Mouse (Mus musculus) forebrain, postnatal 0 days (tissue): ENCODE measurements around the gene B3galt1. TPM values are rescaled to one million over a fixed set of nuclear protein-coding genes. Genes with fewer than 3 reads are reported as not detected.
A peak's percentile ranks its signal among the peaks of the same experiment; 100 is the strongest.

Experiments
- ATAC-seq: fragments of 200-750 bp; cut with Nextera tagmentation; 2 replicates; pipeline ENCODE4 v1.8.0; 2017; ENCODE audit warnings: mild to moderate bottlenecking, moderate library complexity
- DNase-seq: peaks from one replicate; pipeline ENCODE4 v3.0.0-alpha.2; 2015
- H3K27ac ChIP-seq: fragments of 300-500 bp; sonication (generic); 2 replicates; pipeline ENCODE4 v1.5.1; 2014; ENCODE audit warnings: low read depth, mild to moderate bottlenecking, antibody characterized with exemption, low read length, moderate library complexity, mixed read lengths
- H3K27me3 ChIP-seq: fragments of 300-500 bp; sonication (generic); 2 replicates; pipeline ENCODE4 v1.6.1; 2014; ENCODE audit warnings: mild to moderate bottlenecking, low read length, mixed read lengths; ENCODE audit not compliant: insufficient read depth
- H3K36me3 ChIP-seq: fragments of 300-500 bp; sonication (generic); 2 replicates; pipeline ENCODE4 v1.6.1; 2014; ENCODE audit warnings: mild to moderate bottlenecking, moderate library complexity; ENCODE audit not compliant: insufficient read depth
- H3K4me1 ChIP-seq: fragments of 300-500 bp; sonication (generic); 2 replicates; pipeline ENCODE4 v1.6.1; 2014; ENCODE audit warnings: antibody characterized with exemption; ENCODE audit not compliant: insufficient read depth
- H3K4me2 ChIP-seq: fragments of 300-500 bp; sonication (generic); 2 replicates; pipeline ENCODE4 v1.6.1; 2014; ENCODE audit warnings: low read depth, mild to moderate bottlenecking, moderate library complexity
- H3K4me3 ChIP-seq: fragments of 300-500 bp; sonication (generic); 2 replicates; pipeline ENCODE4 v1.5.1; 2014; ENCODE audit warnings: low read depth, low read length, mixed read lengths
- H3K9ac ChIP-seq: fragments of 300-500 bp; sonication (generic); 2 replicates; pipeline ENCODE4 v1.6.1; 2014; ENCODE audit warnings: mild to moderate bottlenecking
- H3K9me3 ChIP-seq: fragments of 300-500 bp; sonication (generic); 2 replicates; pipeline ENCODE4 v1.6.1; 2016; ENCODE audit warnings: low read length
- CTCF ChIP-seq: sonication (generic); IDR thresholded peaks from 2 replicates; pipeline ENCODE4 v1.5.1; 2016; ENCODE audit warnings: antibody characterized with exemption, control low read depth, low read depth
- WGBS: fragments of 180-500 bp; shearing (Covaris S2); extraction: QIAGEN DNeasy Blood & Tissue Kit; methylation state at CpG from one replicate; pipeline ENCODE4 v1.1.7; 2014; 5-methylcytosine and 5-hydroxymethylcytosine counted together
- polyA plus RNA-seq: library from polyadenylated mRNA; unstranded; fragments of >200 nt; fragmentation: Nextera tagmentation; extraction: Ambion mirVana; gene quantifications from 2 replicates; pipeline ENCODE4 v1.2.1, GENCODE M21; 2015
- total RNA-seq: library from RNA; depleted of rRNA; stranded (reverse); fragments of >200 nt; gene quantifications from 2 replicates; pipeline ENCODE4 v1.2.3, GENCODE M21; 2014

Gene B3galt1
- total and polyA plus RNA-seq, 2 experiments from 2014 or later: 12.8 to 55.2 TPM

GRCm38 (mm10) chr2:67622902-67623301, 57.2 kb downstream of the B3galt1 start:
- no peak overlapping the region for H3K9ac ChIP-seq

GRCm38 (mm10) chr2:67627667-67628066, 62.0 kb downstream of the B3galt1 start:
- H3K9ac ChIP-seq: no peak overlapping the region
- H3K4me3 ChIP-seq: no peak overlapping the region
- H3K27ac ChIP-seq: no peak overlapping the region
- no peaks in the 10 kb centered on the region for H3K27me3 ChIP-seq
- H3K36me3 ChIP-seq: no peaks in the 10 kb centered on the region
- no peaks in the 10 kb centered on the region for H3K4me1 ChIP-seq
- DNase-seq: no peak
- TF ChIP-seq CTCF: no peak
- no peak for ATAC-seq
- H3K4me2 ChIP-seq: no peak overlapping the region
- 67% methylated on average over 3 of the region's 3 CpGs for WGBS
- no peaks in the 10 kb centered on the region for H3K9me3 ChIP-seq

More at GRCm38 (mm10) chr2:67622902-67623301, 57.2 kb downstream of the B3galt1 start:
- H3K4me2 ChIP-seq: no peak overlapping the region
- no peak for DNase-seq
- no peak overlapping the region for H3K4me3 ChIP-seq
- no peaks in the 10 kb centered on the region for H3K36me3 ChIP-seq
- TF ChIP-seq CTCF: no peak
- H3K4me1 ChIP-seq: no peaks in the 10 kb centered on the region
- no peaks in the 10 kb centered on the region for H3K9me3 ChIP-seq
- H3K27ac ChIP-seq: no peak overlapping the region
- ATAC-seq: no peak
- H3K27me3 ChIP-seq: no peaks in the 10 kb centered on the region

GRCm38 (mm10) chr2:67628289-67628688, 62.6 kb downstream of the B3galt1 start:
- 80% methylated on average over 3 of the region's 3 CpGs for WGBS
- TF ChIP-seq CTCF: no peak
- Histone ChIP-seq H3K9ac (no peak overlapping the region), H3K4me1 (no peaks in the 10 kb centered on the region), H3K27me3 (no peaks in the 10 kb centered on the region), H3K36me3 (no peaks in the 10 kb centered on the region), H3K4me3 (no peak overlapping the region), H3K27ac (no peak overlapping the region), H3K9me3 (no peaks in the 10 kb centered on the region), H3K4me2 (no peak overlapping the region)
- DNase-seq (no peak), ATAC-seq (no peak)

DNA sequence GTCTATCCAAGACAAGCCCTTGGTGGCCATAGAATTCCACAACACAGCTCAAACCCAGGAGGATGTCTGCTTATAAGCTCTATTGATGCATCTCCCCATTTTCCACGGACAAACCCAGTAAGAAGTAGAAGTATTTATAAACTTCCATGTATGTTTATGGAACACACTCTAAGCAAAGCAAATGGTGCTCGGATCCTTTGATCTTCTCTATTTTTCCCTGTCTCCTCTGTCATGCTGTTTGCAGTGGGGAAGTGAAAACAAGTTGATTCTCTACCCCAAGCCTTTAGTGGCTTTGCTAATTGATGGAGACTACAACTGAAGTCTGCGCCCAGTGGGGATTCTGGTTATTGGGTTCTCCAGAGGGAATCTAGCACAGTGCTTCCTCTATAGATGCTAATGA, 89.2 kb downstream of the B3galt1 start:
- WGBS: 71% methylated on average over 3 of the region's 3 CpGs
- no peak for TF ChIP-seq CTCF
- H3K27ac ChIP-seq: no peak overlapping the region
- H3K27me3 ChIP-seq: no peaks in the 10 kb centered on the region
- H3K36me3 ChIP-seq: no peaks in the 10 kb centered on the region
- H3K4me3 ChIP-seq: no peak overlapping the region
- H3K4me1 ChIP-seq: no peaks in the 10 kb centered on the region
- no peak for ATAC-seq
- no peak overlapping the region for H3K9ac ChIP-seq
- no peak overlapping the region for H3K4me2 ChIP-seq
- DNase-seq: no peak
- H3K9me3 ChIP-seq: no peaks in the 10 kb centered on the region

DNA sequence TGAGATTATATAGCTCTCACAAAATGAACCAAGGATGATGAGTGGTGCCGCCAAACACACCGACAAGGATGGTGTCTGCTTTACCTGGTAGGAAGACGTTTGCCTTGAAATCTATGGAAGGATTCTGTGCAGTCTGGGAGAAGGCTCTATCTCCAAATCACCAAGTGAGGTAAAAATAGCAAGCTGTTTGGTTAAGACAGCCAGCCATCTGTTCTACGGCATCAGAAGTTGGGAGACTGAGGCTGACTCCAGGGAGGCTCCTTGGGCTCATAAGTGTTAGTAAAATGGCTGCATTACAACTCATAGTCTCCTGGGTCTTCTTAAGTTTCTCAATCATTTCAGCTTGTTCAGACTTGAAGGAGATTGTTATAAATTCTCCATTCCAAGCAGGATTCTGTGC, 91.7 kb downstream of the B3galt1 start:
- peak; percentile 54 for DNase-seq
- Histone ChIP-seq H3K4me1 (no peaks in the 10 kb centered on the region), H3K4me2 (no peak overlapping the region), H3K9me3 (no peaks in the 10 kb centered on the region), H3K9ac (no peak overlapping the region), H3K27me3 (no peaks in the 10 kb centered on the region), H3K36me3 (no peaks in the 10 kb centered on the region), H3K27ac (peak overlapping the region; percentile 24), H3K4me3 (no peak overlapping the region)
- WGBS: 61% methylated on average over 4 of the region's 4 CpGs
- no peak for TF ChIP-seq CTCF
- ATAC-seq: peak; percentile 71

- DNase-seq (peak; percentile 23), ATAC-seq (peak; percentile 47; the same call in 1 of the 2 replicates)
- Histone ChIP-seq H3K36me3 (no peaks in the 10 kb centered on the region), H3K4me3 (no peak overlapping the region), H3K9ac (no peak overlapping the region), H3K9me3 (no peaks in the 10 kb centered on the region), H3K27me3 (no peaks in the 10 kb centered on the region), H3K4me1 (no peaks in the 10 kb centered on the region), H3K27ac (peak overlapping the region; percentile 24), H3K4me2 (no peak overlapping the region)
- TF ChIP-seq CTCF: no peak
- 63% methylated on average over 1 of the region's 1 CpGs for WGBS
Measured at GRCm38 (mm10) chr2:67658091-67658490, 92.4 kb downstream of the B3galt1 start.

DNA sequence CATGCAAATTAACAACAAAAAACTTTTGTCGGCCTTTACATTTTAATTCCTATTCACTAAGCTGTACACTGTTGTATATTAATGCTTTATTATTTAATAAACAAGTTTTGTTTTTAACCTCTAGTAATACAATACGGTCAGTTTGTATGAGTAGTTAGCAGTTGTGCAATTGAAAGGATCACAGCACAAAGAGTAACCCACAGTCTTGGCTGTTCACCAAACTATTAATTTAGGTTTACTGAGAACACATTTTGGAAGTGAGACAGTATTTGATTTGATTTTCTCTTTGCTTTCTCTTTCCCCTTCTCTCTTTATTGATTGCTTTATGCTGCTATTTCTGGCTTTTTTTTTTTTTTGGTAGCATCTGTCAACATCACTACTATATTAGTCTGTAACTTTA, 106.0 kb downstream of the B3galt1 start:
- no peak overlapping the region for H3K9ac ChIP-seq
- no peak for TF ChIP-seq CTCF
- no peaks in the 10 kb centered on the region for H3K9me3 ChIP-seq
- no peak overlapping the region for H3K4me2 ChIP-seq
- no peak overlapping the region for H3K4me3 ChIP-seq
- no peaks in the 10 kb centered on the region for H3K36me3 ChIP-seq
- DNase-seq (no peak), ATAC-seq (no peak)
- no peaks in the 10 kb centered on the region for H3K27me3 ChIP-seq
- no peaks in the 10 kb centered on the region for H3K4me1 ChIP-seq
- 51% methylated on average over 2 of the region's 2 CpGs for WGBS
- H3K27ac ChIP-seq: no peak overlapping the region

- Histone ChIP-seq H3K4me2 (no peak overlapping the region), H3K36me3 (no peaks in the 10 kb centered on the region), H3K9me3 (no peaks in the 10 kb centered on the region), H3K4me3 (no peak overlapping the region), H3K27me3 (no peaks in the 10 kb centered on the region), H3K27ac (no peak overlapping the region), H3K9ac (no peak overlapping the region), H3K4me1 (no peaks in the 10 kb centered on the region)
- WGBS: 32% methylated on average over 4 of the region's 4 CpGs
- DNase-seq (no peak), ATAC-seq (no peak)
- no peak for TF ChIP-seq CTCF
Measured at GRCm38 (mm10) chr2:67677697-67678096, 112.0 kb downstream of the B3galt1 start.
